Mouse (Mus musculus): ENCODE results near the gene Atp23. TPM values are rescaled to one million over a fixed set of nuclear protein-coding genes. Genes with fewer than 3 reads are reported as not detected.
A peak's percentile ranks its signal among the peaks of the same experiment; 100 is the strongest.

Atp23 gene
- polyA plus RNA-seq, 1 experiment from 2014 or later = 9.1 TPM

GRCm38 (mm10) chr10:126911479-126911878 lies 10.3 kb upstream of the Atp23 start:
- Histone ChIP-seq H3K27me3 (no peaks in the 10 kb centered on the region), H3K4me2 (no peak overlapping the region), H3K9me3 (replicated peaks) (no peaks in the 10 kb centered on the region), H3K9ac (no peak overlapping the region), H3K4me1 (replicated peaks) (no peaks in the 10 kb centered on the region), H3K4me3 (no peak overlapping the region), H3K27ac (no peak overlapping the region), H3K36me3 (no peaks in the 10 kb centered on the region)
- ATAC-seq (replicated peaks; ENCODE audit: insufficient number of reproducible peaks, insufficient read depth, low FRiP score, low read depth) = no peak
- WGBS = 77% methylated on average over 1 of the region's 1 CpGs

GRCm38 (mm10) chr10:126906811-126907210 lies 5.7 kb upstream of the Atp23 start:
- Histone ChIP-seq H3K4me1 (replicated peaks) (0 out of 2 replicates have a peak, but pooled peaks cover 3% of the 10 kb centered on the region), H3K36me3 (no peaks in the 10 kb centered on the region), H3K4me2 (no peak overlapping the region), H3K27me3 (no peaks in the 10 kb centered on the region), H3K27ac (no peak overlapping the region), H3K9me3 (replicated peaks) (no peaks in the 10 kb centered on the region), H3K4me3 (no peak overlapping the region), H3K9ac (no peak overlapping the region)
- 86% methylated on average over 5 of the region's 5 CpGs for WGBS
- no peak for ATAC-seq (replicated peaks; ENCODE audit: insufficient number of reproducible peaks, insufficient read depth, low FRiP score, low read depth)

- Histone ChIP-seq H3K4me2 (peak overlapping the region; percentile 70), H3K27ac (peak overlapping the region; percentile 70), H3K4me3 (peak overlapping the region; percentile 51), H3K27me3 (no peaks in the 10 kb centered on the region), H3K9me3 (replicated peaks) (no peaks in the 10 kb centered on the region), H3K36me3 (no peaks in the 10 kb centered on the region), H3K9ac (peak overlapping the region; percentile 39), H3K4me1 (replicated peaks) (peaks cover 8% of the 10 kb centered on the region)
- WGBS = under 1% methylated on average over 30 of the region's 30 CpGs
- ATAC-seq (replicated peaks; ENCODE audit: insufficient number of reproducible peaks, insufficient read depth, low FRiP score, low read depth) = peak; percentile 73
Observed at GRCm38 (mm10) chr10:126905650-126906075, 4.5 kb upstream of the Atp23 start.

- Histone ChIP-seq H3K27ac (peak overlapping the region; percentile 70; the same call in 1 of the 2 replicates), H3K27me3 (no peaks in the 10 kb centered on the region), H3K9me3 (replicated peaks) (no peaks in the 10 kb centered on the region), H3K4me1 (replicated peaks) (peaks cover 13% of the 10 kb centered on the region), H3K36me3 (no peaks in the 10 kb centered on the region), H3K4me2 (peak overlapping the region; percentile 70), H3K9ac (peak overlapping the region; percentile 39), H3K4me3 (peak overlapping the region; percentile 51)
- ATAC-seq (replicated peaks; ENCODE audit: insufficient number of reproducible peaks, insufficient read depth, low FRiP score, low read depth) = no peak
- 63% methylated on average over 8 of the region's 8 CpGs for WGBS
Observed at GRCm38 (mm10) chr10:126905086-126905485, 3.9 kb upstream of the Atp23 start.

- Histone ChIP-seq H3K4me1 (replicated peaks) (peaks cover 15% of the 10 kb centered on the region), H3K4me3 (no peak overlapping the region), H3K9ac (no peak overlapping the region), H3K9me3 (replicated peaks) (no peaks in the 10 kb centered on the region), H3K27me3 (no peaks in the 10 kb centered on the region), H3K36me3 (no peaks in the 10 kb centered on the region), H3K4me2 (no peak overlapping the region), H3K27ac (no peak overlapping the region)
- 29% methylated on average over 5 of the region's 5 CpGs for WGBS
- ATAC-seq (replicated peaks; ENCODE audit: insufficient number of reproducible peaks, insufficient read depth, low FRiP score, low read depth) = no peak
Observed at GRCm38 (mm10) chr10:126904221-126904620, 3.1 kb upstream of the Atp23 start.

GRCm38 (mm10) chr10:126901488-126901843 lies 311 bp upstream of the Atp23 start:
- Histone ChIP-seq H3K9me3 (replicated peaks) (no peaks in the 10 kb centered on the region), H3K27me3 (no peaks in the 10 kb centered on the region), H3K4me3 (peak overlapping the region; percentile 76), H3K36me3 (peaks cover 6% of the 10 kb centered on the region; the same call in 1 of the 2 replicates), H3K9ac (no peak overlapping the region), H3K27ac (no peak overlapping the region), H3K4me2 (peak overlapping the region; percentile 97), H3K4me1 (replicated peaks) (peaks cover 15% of the 10 kb centered on the region)
- 2% methylated on average over 4 of the region's 4 CpGs for WGBS
- ATAC-seq (replicated peaks; ENCODE audit: insufficient number of reproducible peaks, insufficient read depth, low FRiP score, low read depth) = no peak

GRCm38 (mm10) chr10:126895891-126896290 lies 5.3 kb downstream of the Atp23 start:
- Histone ChIP-seq H3K4me2 (no peak overlapping the region), H3K27me3 (no peaks in the 10 kb centered on the region), H3K9me3 (replicated peaks) (no peaks in the 10 kb centered on the region), H3K4me1 (replicated peaks) (peaks cover 9% of the 10 kb centered on the region; the same call in 1 of the 2 replicates), H3K4me3 (no peak overlapping the region), H3K36me3 (peaks cover 22% of the 10 kb centered on the region), H3K9ac (no peak overlapping the region), H3K27ac (no peak overlapping the region)
- WGBS = 57% methylated on average over 6 of the region's 6 CpGs
- no peak for ATAC-seq (replicated peaks; ENCODE audit: insufficient number of reproducible peaks, insufficient read depth, low FRiP score, low read depth)

- Histone ChIP-seq H3K4me2 (no peak overlapping the region), H3K9ac (no peak overlapping the region), H3K27ac (no peak overlapping the region), H3K4me3 (no peak overlapping the region), H3K4me1 (replicated peaks) (no peaks in the 10 kb centered on the region), H3K27me3 (no peaks in the 10 kb centered on the region), H3K9me3 (replicated peaks) (no peaks in the 10 kb centered on the region), H3K36me3 (peaks cover 39% of the 10 kb centered on the region)
- 92% methylated on average over 15 of the region's 15 CpGs for WGBS
- ATAC-seq (replicated peaks; ENCODE audit: insufficient number of reproducible peaks, insufficient read depth, low FRiP score, low read depth) = no peak
Observed at GRCm38 (mm10) chr10:126894061-126894460, 7.1 kb downstream of the Atp23 start.

- no peak for ATAC-seq (replicated peaks; ENCODE audit: insufficient number of reproducible peaks, insufficient read depth, low FRiP score, low read depth)
- no peaks in the 10 kb centered on the region for H3K4me1 ChIP-seq (replicated peaks)
- no peak overlapping the region for H3K4me2 ChIP-seq
- H3K4me3 ChIP-seq = no peak overlapping the region
- H3K9me3 ChIP-seq (replicated peaks) = no peaks in the 10 kb centered on the region
- no peak overlapping the region for H3K9ac ChIP-seq
- H3K27ac ChIP-seq = no peak overlapping the region
- H3K36me3 ChIP-seq = peaks cover 42% of the 10 kb centered on the region
- 92% methylated on average over 7 of the region's 7 CpGs for WGBS
- no peaks in the 10 kb centered on the region for H3K27me3 ChIP-seq
Observed at GRCm38 (mm10) chr10:126893145-126893544, 8.0 kb downstream of the Atp23 start.

- H3K9ac ChIP-seq = no peak overlapping the region
- 90% methylated on average over 3 of the region's 3 CpGs for WGBS
- H3K36me3 ChIP-seq = no peaks in the 10 kb centered on the region
- H3K9me3 ChIP-seq (replicated peaks) = no peaks in the 10 kb centered on the region
- H3K27me3 ChIP-seq = no peaks in the 10 kb centered on the region
- H3K4me2 ChIP-seq = no peak overlapping the region
- H3K27ac ChIP-seq = no peak overlapping the region
- H3K4me3 ChIP-seq = no peak overlapping the region
- ATAC-seq (replicated peaks; ENCODE audit: insufficient number of reproducible peaks, insufficient read depth, low FRiP score, low read depth) = no peak
- H3K4me1 ChIP-seq (replicated peaks) = no peaks in the 10 kb centered on the region
Observed at GRCm38 (mm10) chr10:126873755-126874154, 27.4 kb downstream of the Atp23 start.

GRCm38 (mm10) chr10:126872256-126872655 lies 28.9 kb downstream of the Atp23 start:
- no peak for ATAC-seq (replicated peaks; ENCODE audit: insufficient number of reproducible peaks, insufficient read depth, low FRiP score, low read depth)
- Histone ChIP-seq H3K9ac (no peak overlapping the region), H3K4me3 (no peak overlapping the region), H3K27ac (no peak overlapping the region), H3K36me3 (no peaks in the 10 kb centered on the region), H3K9me3 (replicated peaks) (no peaks in the 10 kb centered on the region), H3K27me3 (no peaks in the 10 kb centered on the region), H3K4me2 (no peak overlapping the region), H3K4me1 (replicated peaks) (no peaks in the 10 kb centered on the region)
- 50% methylated on average over 5 of the region's 5 CpGs for WGBS
